Mouse (Mus musculus) kidney, postnatal 4 days (tissue): ENCODE measurements at regions not wholly inside any gene's neighbourhood (a gene's known extent, or its start where the extent isn't known, plus 50 kb on each side); places are given as distances from the start of the nearest gene placed in this dataset.

Experiments
- DNase-seq, 2 experiments: peaks; one replicate each; pipeline ENCODE4 v3.0.0; 2021; ENCODE audit warnings: mixed read lengths in 2 of 2

- DNase-seq = no peak
Measured at GRCm38 (mm10) chr2:149725932-149726331, 103.1 kb upstream of the Syndig1 start.

- no peak for DNase-seq
Measured at GRCm38 (mm10) chr2:149737837-149738236, 91.2 kb upstream of the Syndig1 start.

- no peak for DNase-seq
Measured at GRCm38 (mm10) chr2:149739886-149740285, 89.1 kb upstream of the Syndig1 start.

DNA sequence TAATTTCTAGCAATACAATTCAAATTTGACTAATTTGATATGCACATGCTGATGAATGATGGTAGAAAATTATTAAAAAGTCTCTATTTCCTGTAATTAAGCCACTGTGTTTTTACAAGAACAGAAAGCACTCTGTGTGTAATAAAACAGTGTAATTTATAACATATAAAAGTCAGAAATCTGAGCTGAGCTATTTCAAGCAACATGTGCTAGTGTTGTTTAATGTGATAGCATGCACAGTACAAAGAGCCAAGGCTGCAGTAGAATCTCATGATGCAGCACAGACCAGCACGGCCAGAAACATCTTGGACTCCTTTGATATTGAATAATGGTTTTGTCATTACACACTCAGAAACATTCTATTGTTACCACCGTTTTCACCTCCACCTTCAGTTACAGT lies 86.3 kb upstream of the Syndig1 start:
- no peak for DNase-seq

DNA sequence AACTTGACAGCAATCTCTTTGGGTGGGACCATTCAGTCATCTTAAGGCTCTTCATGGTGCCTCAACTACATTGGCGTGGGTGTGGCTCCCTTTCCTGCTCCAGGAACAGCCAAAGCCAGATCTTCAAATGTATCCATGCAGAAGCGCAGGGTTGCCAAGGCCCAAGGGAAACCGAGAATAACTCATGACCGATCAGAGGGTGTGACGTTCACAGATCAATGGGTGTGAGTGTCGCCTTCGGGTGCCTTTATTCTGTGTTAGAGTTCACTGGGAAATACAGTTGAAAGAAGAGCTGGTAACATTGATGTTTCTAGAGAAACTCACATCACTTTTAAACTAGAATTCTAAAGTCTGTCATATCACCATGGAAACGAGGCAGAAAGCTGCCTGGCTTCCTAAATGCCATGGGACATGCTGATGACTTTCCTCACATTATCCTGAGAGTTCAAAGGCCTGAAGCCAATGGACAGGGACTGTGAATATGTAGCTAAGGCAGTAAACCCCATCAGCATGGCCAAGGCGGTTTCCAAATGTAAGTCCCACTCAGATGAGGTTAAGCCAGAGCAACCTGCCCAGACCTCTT lies 80.7 kb upstream of the Syndig1 start:
- DNase-seq = no peak

DNA sequence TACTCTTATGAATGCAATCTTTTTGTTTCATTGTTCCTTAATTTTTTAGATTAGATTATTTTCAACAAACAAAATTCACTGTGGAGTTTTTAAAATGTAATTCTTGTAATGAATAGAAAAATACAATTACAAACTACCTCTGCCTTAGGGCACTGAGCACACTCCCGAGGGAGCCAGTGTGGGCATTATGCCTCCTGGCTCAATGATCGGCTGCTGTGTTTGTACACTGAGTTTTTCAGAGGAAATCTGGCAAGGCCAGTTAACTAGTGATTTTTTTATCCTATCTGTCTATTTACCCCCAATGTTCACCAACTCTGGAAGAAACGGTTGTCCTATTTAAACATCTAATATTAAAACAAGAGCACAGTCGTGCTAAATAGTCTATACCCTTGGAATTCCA lies 69.9 kb upstream of the Syndig1 start:
- DNase-seq = no peak

GRCm38 (mm10) chr2:149763864-149764263 lies 65.1 kb upstream of the Syndig1 start:
- DNase-seq = no peak

DNA sequence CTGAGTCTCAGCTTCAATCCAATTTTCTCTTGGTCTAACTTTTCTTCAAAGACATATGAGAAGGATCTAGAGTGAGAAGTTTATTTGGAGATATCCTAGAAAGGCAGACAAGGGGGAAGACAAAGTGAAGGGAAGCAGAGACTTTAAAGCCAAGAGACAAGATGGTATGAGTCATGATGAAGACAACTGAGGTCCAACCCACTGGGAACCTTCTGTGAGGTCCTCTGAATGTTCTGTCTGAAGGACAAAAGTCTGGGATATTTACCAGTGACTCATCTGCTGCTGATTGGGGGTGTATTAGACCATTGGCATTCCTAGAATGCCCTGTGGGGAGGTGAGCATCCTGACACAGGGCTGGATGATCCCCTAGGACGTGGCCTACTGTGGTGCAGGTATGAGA lies 61.0 kb upstream of the Syndig1 start:
- no peak for DNase-seq

DNA sequence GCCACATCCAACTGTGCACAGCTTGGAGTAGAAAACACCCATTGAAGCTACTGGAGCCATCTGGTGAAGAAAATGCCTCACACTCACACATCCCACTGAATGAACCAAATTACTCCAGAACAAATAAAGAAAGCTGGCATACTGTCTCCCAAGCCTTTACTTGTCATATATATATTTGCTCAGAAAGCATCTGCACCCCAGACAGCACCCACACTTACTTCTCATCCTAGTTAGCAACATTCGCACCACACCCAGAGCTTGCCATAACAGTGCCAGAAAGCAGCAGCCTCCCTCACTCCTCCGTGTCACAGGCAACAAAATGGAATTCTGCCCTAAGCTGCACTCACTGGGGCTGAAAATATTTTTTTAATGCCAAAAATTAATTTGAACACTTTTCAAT lies 60.5 kb upstream of the Syndig1 start:
- no peak for DNase-seq

DNA sequence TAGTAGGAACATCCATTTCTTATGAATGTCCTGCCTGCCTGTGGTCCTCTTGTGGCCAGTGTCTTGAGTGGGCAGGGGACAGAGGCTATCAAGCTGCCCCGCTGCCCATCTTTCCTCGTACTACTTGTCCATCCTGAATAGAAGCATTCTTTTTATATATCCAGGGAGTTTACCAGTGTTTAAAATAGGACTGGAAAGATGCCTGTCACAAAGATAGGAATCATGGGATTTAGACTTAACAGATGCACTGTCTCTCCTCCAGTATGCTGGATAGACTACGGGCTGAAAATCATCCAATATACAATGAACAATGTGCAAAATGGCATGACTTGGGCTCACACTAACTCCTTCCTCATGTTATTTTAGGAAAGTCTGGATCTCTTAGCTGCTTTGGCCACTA lies 51.7 kb upstream of the Syndig1 start:
- no peak for DNase-seq
